Mouse (Mus musculus) small intestine, adult 2 months (tissue): ENCODE results near the gene Spon1. TPM values are rescaled to one million over a fixed set of nuclear protein-coding genes. Genes with fewer than 3 reads are reported as not detected.

Experiments used
- H3K27ac ChIP-seq: fragments of 200-500 bp; 2 replicates; pipeline ENCODE4 v1.5.1; 2012; ENCODE audit warnings: low read depth, low read length, control low read depth, inconsistent platforms; ENCODE audit not compliant: insufficient read depth
- H3K27me3 ChIP-seq: fragments of 200-500 bp; 2 replicates; pipeline ENCODE4 v1.6.1; 2012; ENCODE audit warnings: mild to moderate bottlenecking, moderate library complexity, low read length, inconsistent platforms; ENCODE audit not compliant: control insufficient read depth, insufficient read depth
- H3K36me3 ChIP-seq: fragments of 200-500 bp; 2 replicates; pipeline ENCODE4 v1.6.1; 2012; ENCODE audit warnings: mild to moderate bottlenecking, low read length, control low read depth, inconsistent platforms; ENCODE audit not compliant: control insufficient read depth, insufficient read depth
- H3K4me1 ChIP-seq: fragments of 200-500 bp; 2 replicates; pipeline ENCODE4 v1.6.1; 2012; ENCODE audit warnings: low read length, inconsistent platforms, mixed read lengths; ENCODE audit not compliant: control insufficient read depth, insufficient read depth, insufficient read length
- H3K4me3 ChIP-seq: fragments of 200-500 bp; 2 replicates; pipeline ENCODE4 v1.5.1; 2012; ENCODE audit warnings: low read depth, mild to moderate bottlenecking, control low read depth, inconsistent platforms, low read length, moderate library complexity
- CTCF ChIP-seq: fragments of 200-500 bp; IDR thresholded peaks from 2 replicates; pipeline ENCODE4 v1.5.1; 2012; ENCODE audit warnings: low read depth, mild to moderate bottlenecking, control low read depth, inconsistent platforms, low read length, moderate library complexity, mixed read lengths; ENCODE audit not compliant: insufficient replicate concordance, insufficient read length; ENCODE audit errors: extremely low read depth
- POLR2A ChIP-seq: fragments of 200-500 bp; IDR thresholded peaks from 2 replicates; pipeline ENCODE4 v1.6.1; 2012; ENCODE audit warnings: low read depth, mild to moderate bottlenecking, control low read depth, inconsistent platforms, low read length, moderate library complexity
- WGBS: fragments of 180-500 bp; shearing (Covaris S2); methylation state at CpG from one replicate; pipeline ENCODE4 v1.1.7; 2018; 5-methylcytosine and 5-hydroxymethylcytosine counted together
- polyA plus RNA-seq: library from polyadenylated mRNA; depleted of rRNA; stranded (reverse); fragments of >200 nt; gene quantifications from 2 replicates; pipeline ENCODE4 v1.2.3, GENCODE M21; 2012

Gene Spon1
- polyA plus RNA-seq, 1 experiment, result 3.3 TPM

GRCm38 (mm10) chr7:114020057-114020703 is 254.4 kb downstream of the Spon1 start:
- TF ChIP-seq CTCF, result no peak
- TF ChIP-seq POLR2A, result no peak
- peaks cover 2% of the 10 kb centered on the region; the same call in 1 of the 2 replicates for H3K4me1 ChIP-seq
- H3K27me3 ChIP-seq, result no peaks in the 10 kb centered on the region
- peak overlapping the region; percentile 69 for H3K4me3 ChIP-seq
- no peak overlapping the region for H3K27ac ChIP-seq
- no peaks in the 10 kb centered on the region for H3K36me3 ChIP-seq
- 21% methylated on average over 11 of the region's 11 CpGs for WGBS

GRCm38 (mm10) chr7:114020704-114021093 is 254.9 kb downstream of the Spon1 start:
- Histone ChIP-seq H3K4me3 (peak overlapping the region; percentile 69), H3K27me3 (no peaks in the 10 kb centered on the region), H3K36me3 (no peaks in the 10 kb centered on the region), H3K4me1 (peaks cover 2% of the 10 kb centered on the region; the same call in 1 of the 2 replicates), H3K27ac (no peak overlapping the region)
- TF ChIP-seq CTCF, result peak; percentile 97; the same call in 1 of the 2 replicates
- no peak for TF ChIP-seq POLR2A
- WGBS, result under 1% methylated on average over 11 of the region's 11 CpGs

- 83% methylated on average over 8 of the region's 8 CpGs for WGBS
- no peak for TF ChIP-seq POLR2A
- no peak for TF ChIP-seq CTCF
Measured at GRCm38 (mm10) chr7:114026923-114027322, 261.1 kb downstream of the Spon1 start.

GRCm38 (mm10) chr7:114027406-114027805 is 261.6 kb downstream of the Spon1 start:
- Histone ChIP-seq H3K27me3 (no peaks in the 10 kb centered on the region), H3K4me3 (no peak overlapping the region), H3K36me3 (no peaks in the 10 kb centered on the region), H3K27ac (no peak overlapping the region), H3K4me1 (no peaks in the 10 kb centered on the region)
- 53% methylated on average over 3 of the region's 3 CpGs for WGBS
- TF ChIP-seq CTCF, result no peak
- no peak for TF ChIP-seq POLR2A

More at GRCm38 (mm10) chr7:114026923-114027322, 261.1 kb downstream of the Spon1 start:
- Histone ChIP-seq H3K4me1 (no peaks in the 10 kb centered on the region), H3K36me3 (no peaks in the 10 kb centered on the region), H3K27ac (no peak overlapping the region), H3K27me3 (no peaks in the 10 kb centered on the region), H3K4me3 (no peak overlapping the region)

- WGBS, result 87% methylated on average over 5 of the region's 5 CpGs
- TF ChIP-seq CTCF, result no peak
- no peak for TF ChIP-seq POLR2A
- Histone ChIP-seq H3K36me3 (no peaks in the 10 kb centered on the region), H3K27me3 (no peaks in the 10 kb centered on the region), H3K4me3 (no peak overlapping the region), H3K27ac (no peak overlapping the region), H3K4me1 (no peaks in the 10 kb centered on the region)
Measured at GRCm38 (mm10) chr7:114028828-114029227, 263.0 kb downstream of the Spon1 start.

- 74% methylated on average over 6 of the region's 6 CpGs for WGBS
Measured at GRCm38 (mm10) chr7:114029596-114029995, 263.8 kb downstream of the Spon1 start.

GRCm38 (mm10) chr7:114037237-114037636 is 271.4 kb downstream of the Spon1 start:
- Histone ChIP-seq H3K36me3 (peaks cover 8% of the 10 kb centered on the region), H3K27ac (no peak overlapping the region), H3K4me3 (no peak overlapping the region), H3K4me1 (no peaks in the 10 kb centered on the region), H3K27me3 (no peaks in the 10 kb centered on the region)
- TF ChIP-seq CTCF (no peak), POLR2A (no peak)
- 77% methylated on average over 4 of the region's 4 CpGs for WGBS

More at GRCm38 (mm10) chr7:114029596-114029995, 263.8 kb downstream of the Spon1 start:
- TF ChIP-seq CTCF, result no peak
- no peak for TF ChIP-seq POLR2A
- Histone ChIP-seq H3K27me3 (no peaks in the 10 kb centered on the region), H3K4me3 (no peak overlapping the region), H3K36me3 (no peaks in the 10 kb centered on the region), H3K4me1 (no peaks in the 10 kb centered on the region), H3K27ac (no peak overlapping the region)
